Mouse (Mus musculus) MN1 (cell line): Measurements from ENCODE around the gene Rbmx.

Source experiments
- DNase-seq: peaks from one replicate; pipeline ENCODE4 v3.0.0-alpha.2; 2016; ENCODE audit warnings: low spot score

Gene Rbmx

DNA sequence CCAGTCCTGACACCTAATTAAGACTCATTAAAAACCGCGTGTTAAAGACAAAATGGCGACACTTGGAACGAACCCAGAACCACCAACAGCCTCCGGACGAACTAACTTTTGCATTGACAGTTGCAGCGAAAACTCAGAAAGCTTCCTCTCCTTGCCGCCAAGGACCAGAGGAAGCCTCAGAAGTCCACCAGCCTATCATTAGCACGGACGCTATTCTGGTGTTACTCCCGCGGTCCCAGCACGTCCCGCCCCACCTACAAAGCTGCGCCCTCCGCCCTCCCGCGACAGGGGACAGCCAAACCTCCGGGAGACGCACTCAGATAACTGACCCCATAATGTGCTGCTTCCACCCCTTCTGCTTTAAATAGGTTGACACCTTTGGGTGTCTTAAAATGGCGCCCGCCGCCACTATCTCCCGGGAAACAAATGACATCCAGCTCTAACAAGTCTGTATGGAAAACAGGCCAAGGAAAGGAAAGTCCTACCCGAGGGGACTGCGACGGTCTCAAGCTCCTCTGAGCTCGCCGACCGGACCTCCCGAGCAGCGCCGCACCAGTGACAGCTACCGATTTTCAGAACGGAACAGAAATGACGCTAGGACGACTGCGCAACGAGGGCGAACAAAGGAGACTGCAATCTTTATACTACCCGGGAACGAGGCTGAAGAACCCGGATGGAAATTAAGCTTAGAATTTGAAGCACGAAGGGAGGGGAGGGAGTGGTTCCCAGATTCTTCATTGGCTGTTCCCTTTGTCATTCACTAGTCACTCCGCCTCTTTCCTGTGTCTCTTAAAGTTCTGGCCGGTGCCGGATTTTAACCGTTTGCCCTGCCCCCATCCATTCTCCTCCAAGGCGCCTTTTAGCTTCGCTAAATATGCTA is at the start of gene Rbmx:
TSS of gene Rbmx (minus strand) at position 670 of the 880 bp plus-strand sequence.
- peak; percentile 88 for DNase-seq

DNA sequence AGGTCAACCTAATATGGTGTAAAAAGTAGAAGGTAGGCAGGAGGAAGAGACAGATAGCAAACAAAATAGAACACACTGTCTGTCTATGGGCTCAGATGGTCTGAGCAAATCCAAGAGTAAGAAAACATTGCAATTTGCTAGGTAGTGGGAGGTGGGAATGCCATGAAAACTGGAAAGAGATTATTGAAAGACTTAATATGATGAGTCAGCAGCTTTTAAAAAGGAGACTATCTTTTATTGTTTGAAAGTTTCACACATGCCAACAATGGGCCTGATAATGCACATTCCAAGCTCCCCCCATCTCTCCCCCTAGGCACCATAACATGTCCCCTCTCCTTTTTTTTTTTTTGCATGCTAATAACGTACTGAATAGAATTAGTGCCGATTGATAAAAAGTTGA is 41.1 kb upstream of the Rbmx start:
- no peak for DNase-seq

DNA sequence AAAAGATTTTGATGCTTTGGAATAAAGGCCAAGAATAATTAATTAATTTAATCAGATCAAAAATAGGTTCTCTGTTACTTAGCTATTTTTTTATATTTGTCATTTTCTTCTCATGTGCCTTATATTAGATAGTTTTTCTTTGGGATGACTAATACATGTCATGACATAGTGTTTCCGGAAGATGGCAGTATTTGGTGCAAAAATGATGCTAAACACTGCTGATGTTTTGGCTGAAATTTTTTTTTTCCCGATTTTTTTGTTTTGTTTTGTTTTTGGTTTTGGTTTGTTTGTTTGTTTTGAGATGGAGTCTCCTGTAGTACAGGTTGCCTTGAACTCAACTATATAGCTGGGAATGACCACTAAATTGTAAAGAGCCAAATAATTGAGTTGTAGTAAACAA is 38.8 kb upstream of the Rbmx start:
- DNase-seq: no peak

- peak; percentile 17 for DNase-seq
These were observed 15.9 kb upstream of the Rbmx start, which contains the start of gene Gm364 for GRCm38 (mm10) chrX:57408769-57409168. Gene Gm364 (plus strand): TSS chrX:57409154.

DNA sequence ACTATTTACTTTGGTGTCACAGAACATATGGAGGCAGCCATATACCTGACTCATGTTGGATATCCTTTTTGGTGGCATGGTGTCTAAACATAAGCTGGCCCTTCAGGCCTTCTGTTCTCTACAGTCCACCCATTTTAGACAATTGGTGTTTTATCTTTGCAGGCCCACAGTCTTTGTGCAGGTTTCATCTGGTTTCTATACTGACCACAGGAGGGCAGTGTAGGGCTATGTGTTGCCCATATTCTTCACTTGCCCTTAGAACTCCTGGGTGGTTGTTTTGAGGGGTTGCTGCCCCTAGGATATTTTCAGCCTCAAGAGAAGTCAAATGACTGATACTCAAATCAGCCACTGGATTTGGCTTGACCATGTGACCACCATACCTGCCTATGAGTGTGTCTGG is 10.8 kb upstream of the Rbmx start:
- DNase-seq: no peak

GRCm38 (mm10) chrX:57401388-57401787 is 8.6 kb upstream of the Rbmx start:
- DNase-seq: no peak

DNA sequence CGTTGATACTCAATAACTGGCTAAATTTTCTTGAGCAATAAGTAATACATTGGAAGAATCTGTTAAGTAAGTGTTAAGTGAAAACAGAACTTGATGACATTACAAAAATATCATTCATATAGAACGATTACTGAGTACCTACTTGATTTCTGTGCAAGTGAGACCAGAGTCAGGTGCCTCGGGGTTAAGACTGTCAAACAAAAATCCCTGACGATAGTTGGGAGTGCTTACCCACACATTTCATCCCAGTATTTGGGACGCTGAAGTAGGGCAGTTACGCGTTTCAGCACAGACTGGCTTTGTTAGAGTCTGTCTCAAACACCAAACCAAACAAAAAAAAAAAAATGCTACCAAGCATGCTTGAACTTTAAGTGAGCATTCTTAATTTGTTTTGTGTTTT is 576 bp upstream of the Rbmx start:
- no peak for DNase-seq

DNA sequence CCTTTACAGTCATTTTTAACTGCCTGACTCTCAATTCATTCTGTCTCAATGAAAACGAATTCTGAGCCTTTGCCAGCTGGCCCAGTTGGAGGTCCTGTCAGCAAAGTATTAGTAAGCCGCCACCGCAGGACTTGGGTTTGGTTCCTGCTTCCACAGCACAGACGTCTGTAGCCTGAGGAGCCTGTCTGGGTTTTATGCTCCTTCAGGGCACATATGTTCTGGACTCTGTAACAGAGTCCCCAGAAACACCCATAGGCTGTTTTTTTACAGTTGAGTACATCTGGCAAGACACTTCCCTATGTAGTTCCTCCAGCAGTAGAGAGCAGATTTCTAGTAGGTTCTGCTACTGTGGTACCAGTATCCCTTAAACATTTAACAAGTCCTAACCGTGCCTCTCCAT is 11.9 kb downstream of the Rbmx start:
- no peak for DNase-seq

- no peak for DNase-seq
These were observed 14.3 kb downstream of the Rbmx start for GRCm38 (mm10) chrX:57378579-57378978.

DNA sequence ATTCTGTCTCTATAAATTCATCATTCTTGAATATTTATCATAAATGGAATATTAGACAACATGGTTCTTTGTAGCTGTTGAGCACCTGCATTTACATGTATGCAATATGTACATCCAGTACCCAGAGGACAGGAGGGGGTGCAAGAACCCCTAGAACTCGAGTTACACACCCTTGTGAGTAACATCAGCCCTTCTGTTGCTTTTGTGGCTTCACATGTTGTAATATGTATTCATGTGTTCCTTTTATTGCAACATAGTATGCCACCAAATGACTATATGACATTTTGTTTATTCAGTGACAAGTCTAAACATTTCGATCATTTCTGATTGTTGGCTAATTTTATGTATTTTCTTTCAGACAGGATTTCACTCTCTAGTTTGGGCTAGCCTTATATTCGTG is 15.7 kb downstream of the Rbmx start:
- no peak for DNase-seq

DNA sequence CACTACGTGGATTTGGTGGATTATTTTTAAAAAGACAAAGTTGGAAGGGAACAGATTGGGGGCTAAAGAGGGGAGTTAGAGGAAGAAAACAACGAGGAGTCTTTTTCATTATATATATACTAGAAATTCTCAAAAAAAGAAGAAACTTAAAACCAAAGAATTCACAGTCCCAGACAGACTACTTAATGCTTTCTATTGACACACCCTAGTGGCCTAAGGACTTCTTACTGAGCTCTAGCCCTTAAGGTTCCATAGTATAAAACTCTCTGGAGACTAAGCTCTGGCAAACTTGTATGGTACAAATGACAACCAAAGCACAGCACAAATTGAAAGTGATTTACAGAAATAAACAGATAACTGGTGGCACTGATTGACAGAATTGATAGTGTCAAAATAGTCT is 18.8 kb downstream of the Rbmx start:
- no peak for DNase-seq

DNA sequence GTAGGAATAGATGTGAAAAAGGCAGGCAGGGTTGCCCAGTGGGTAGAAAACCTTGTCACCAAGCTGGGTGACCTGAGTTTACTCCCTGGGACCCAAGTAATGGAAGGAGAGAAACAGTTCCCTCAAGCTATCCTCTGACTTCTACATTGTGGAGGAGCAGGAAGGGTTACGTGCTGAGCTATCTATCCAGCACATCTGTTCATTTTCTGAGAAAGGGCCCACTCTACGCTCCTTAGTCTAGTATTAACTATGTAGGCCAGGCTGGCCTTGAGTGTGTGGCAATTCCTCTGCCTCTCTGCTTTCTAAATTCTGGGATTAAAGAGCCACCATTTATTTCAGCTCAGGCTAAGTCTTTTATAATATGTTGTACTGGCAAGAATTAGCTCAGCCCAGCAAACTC is 19.3 kb downstream of the Rbmx start:
- no peak for DNase-seq

DNA sequence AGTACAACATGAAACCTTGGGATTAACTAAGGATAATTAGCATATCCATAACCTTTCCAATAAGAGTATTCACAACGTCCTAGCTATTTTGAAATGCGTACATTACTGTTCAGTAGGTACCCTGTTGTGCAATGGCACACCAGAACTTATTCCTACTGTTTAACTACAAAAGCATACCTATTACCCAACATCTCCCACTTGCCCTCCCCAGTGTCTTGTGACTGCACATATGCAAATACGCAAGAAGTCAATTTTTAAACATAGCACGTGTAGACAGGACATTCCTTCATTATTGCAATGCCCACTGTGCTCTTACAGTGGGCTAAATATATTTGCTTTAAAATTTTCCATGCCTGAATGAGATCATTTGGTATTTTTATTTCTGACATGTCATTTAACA is 19.9 kb downstream of the Rbmx start:
- no peak for DNase-seq

DNA sequence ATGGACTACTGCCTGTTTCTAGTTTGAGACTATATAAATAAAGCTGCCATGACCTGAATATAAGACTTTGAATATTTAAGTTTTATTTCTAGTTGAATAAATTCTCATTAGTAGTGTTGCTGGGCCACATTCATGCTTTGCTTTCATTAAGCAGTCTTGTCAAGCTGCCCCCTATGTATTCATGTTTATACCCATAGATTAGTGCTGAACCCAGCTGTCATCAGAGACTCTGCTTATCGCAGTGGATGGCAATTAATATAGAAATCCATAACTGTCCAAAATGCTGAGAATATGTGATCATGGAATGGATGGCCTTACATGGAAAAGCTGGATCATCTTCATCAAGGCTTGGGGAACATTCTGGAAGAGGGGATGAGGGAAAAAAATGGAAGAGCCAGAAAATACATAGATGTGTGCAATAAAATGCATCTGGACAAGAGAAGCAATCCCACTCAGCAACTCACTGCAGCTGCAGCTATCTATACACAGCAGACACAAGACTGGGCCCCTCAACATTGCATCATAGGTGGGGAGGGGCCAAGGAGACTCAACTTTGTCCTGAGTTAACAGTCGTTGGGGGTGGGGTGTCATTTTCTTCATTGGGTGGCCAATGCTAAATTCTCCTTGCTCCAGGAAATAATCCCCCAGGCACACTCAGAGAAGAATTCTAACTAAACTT is 27.8 kb downstream of the Rbmx start:
- no peak for DNase-seq

GRCm38 (mm10) chrX:57359316-57359715 is 33.5 kb downstream of the Rbmx start:
- no peak for DNase-seq

- DNase-seq: no peak
These were observed 53.6 kb downstream of the Rbmx start for GRCm38 (mm10) chrX:57339220-57339619.

DNA sequence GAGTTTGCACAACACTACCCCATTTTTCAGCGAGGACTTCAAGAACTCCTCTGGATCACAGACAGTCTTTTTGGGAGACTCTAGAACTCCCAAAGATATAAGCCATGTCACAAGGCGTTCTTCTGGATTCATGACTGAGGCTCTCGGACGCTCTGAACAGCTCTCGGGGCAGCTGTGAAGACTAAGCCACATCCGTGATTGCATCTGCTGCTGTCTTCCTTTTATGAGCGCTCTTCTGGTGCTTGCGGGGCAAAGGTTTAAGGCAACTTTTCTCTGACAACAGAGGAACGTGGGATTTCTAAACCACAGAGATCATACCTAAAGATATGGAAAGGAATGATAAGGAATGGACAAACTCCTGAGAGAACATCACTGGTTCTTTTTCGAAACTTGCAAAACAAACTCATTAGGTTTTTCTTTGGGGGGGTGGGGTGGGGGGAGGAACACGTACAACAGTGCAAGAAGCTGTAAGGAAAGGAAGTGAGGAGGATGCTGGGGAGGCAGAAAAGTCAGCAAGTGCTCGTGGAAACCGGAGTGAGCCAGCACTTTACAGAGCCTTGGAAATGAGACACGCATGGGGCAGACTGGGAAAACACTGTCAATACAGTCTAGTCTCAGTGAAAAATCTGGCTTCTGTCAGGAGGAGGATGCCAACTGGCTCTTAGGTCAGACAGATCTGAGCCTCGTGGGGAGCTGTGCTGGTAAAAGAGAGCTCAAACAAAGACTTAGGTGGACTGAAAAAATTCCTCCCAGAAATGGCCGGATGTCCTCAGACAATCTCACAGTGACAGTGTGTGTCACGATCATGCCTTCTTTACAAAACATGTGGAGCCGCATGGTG is 54.2 kb downstream of the Rbmx start, which contains the start of gene Arhgef6:
TSS of gene Arhgef6 (minus strand) at position 359 of the 841 bp plus-strand sequence.
- DNase-seq: no peak

GRCm38 (mm10) chrX:57337582-57337981 is 55.3 kb downstream of the Rbmx start:
- DNase-seq: no peak

DNA sequence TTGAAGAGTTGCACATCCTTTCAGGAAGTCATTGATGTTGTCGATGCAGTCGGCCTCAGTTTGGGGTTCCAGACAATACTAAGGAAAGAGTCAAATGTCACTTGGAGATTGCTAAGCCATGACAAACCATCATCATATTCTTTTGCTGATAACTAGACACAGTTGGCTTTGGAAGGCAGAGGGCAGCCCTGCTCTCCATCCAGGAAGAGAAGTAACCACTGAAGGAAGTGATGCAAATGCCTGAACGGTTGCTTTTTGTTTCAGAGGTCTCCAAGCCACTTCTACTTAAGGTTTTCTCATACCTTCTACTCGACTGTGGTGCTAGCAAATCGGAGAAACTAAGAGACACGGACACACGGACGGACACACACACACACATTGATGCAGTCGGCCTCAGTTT is 55.9 kb downstream of the Rbmx start:
- no peak for DNase-seq

DNA sequence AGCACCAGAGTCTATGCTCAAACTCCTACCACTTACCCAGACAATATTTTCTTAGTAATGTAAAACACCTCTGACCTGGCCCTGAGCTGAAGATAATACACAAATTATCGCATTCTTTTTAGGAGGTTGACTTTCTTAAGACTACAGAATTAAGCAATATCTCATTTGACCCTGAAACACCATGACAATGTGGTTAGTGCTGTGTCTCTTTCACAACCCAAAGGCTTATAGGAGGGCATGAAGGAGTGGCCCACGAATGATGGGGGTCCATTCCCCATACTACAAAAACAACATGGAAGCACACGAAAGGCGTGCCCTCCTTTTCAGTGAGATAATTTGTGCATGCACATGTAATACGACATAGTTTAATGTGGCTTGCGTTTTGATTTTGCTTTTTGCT is 57.5 kb downstream of the Rbmx start:
- DNase-seq: no peak
